Mouse (Mus musculus) cerebellum, adult 11 months (tissue): ENCODE measurements around the gene Nfs1.
A peak's percentile ranks its signal among the peaks of the same experiment; 100 is the strongest.
"Not testable (repeated sequence)": the region's sequence is repeated elsewhere in the genome, so short reads cannot be mapped to it uniquely, and the experiment has no call there.

Experiments
- DNase-seq: peaks from one replicate; pipeline ENCODE4 v3.0.0; 2022

The Nfs1 gene

DNA sequence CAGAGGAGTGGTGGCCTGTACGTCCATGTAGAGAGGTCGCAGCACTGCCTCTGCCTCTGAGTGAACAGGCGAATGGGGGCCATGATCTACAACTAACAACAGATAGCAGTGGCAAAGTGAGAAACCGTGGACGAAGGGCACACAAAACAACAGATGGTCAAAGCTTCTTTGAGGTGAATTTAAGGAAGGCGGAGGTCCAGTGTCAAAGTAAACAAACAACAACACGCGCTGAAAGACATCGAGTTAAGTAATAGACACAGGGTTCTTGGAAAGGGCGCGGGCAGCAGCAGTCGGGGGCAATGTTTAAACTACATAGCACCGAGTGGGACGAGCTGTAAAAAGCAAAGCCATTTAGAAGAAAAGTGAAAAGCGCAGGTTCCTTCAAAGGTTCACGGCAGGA, 619 bp downstream of the Nfs1 start:
- DNase-seq: no peak

GRCm38 (mm10) chr2:156142820-156143219, 1.2 kb downstream of the Nfs1 start:
- DNase-seq: no peak

- DNase-seq: no peak
These were observed 8.3 kb downstream of the Nfs1 start for GRCm38 (mm10) chr2:156135695-156136094.

DNA sequence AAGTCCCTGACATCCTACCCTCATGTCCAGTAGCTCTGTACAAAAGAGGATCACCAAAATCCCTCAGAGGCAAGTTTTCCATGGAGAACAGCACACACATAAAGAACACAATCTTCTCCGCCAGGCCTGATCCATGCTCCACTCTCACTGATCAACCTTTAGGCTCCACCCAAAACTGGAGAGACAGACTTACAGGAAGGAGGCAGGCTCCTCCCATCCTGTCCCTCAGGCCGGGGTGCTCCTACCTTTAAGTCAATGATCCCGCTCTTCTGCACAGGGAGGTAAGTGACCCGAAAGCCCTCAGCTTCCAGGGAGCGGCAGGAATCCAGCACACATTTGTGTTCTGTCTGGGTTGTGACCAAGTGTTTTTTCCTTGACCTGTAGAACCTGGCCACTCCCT, 9.8 kb downstream of the Nfs1 start:
- DNase-seq: no peak

GRCm38 (mm10) chr2:156126992-156127391, 17.0 kb downstream of the Nfs1 start, which contains the start of gene Gm28036:
Gm28036 (minus strand) TSS chr2:156127092.
- DNase-seq: no peak

GRCm38 (mm10) chr2:156123731-156124130, 20.3 kb downstream of the Nfs1 start:
- DNase-seq: no peak

- no peak for DNase-seq
These were observed 24.4 kb downstream of the Nfs1 start for GRCm38 (mm10) chr2:156119566-156119965.

DNA sequence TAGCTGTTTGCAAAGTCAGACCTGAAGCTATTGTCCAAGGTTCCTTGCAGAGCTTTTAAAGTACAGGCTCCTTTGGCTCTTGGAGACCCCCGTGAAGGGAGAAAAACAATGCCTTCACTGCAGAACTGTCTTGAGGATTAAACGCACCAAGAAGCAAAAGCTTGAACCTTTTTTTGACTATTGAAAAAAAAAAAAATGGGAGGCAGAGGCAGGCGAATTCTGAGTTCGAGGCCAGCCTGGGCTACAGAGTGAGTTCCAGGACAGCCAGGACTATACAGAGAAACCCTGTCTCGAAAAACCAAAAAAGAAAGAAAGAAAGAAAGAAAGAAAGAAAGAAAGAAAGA, 31.9 kb downstream of the Nfs1 start:
- DNase-seq: not testable (repeated sequence)

GRCm38 (mm10) chr2:156111358-156112079, 32.5 kb downstream of the Nfs1 start, which contains the start of the genes Cpne1 and Rbm12:
Cpne1 (minus strand) TSS chr2:156111965.
Rbm12 (minus strand) TSS chr2:156111978.
- DNase-seq: peak; percentile 85

- no peak for DNase-seq
These were observed 33.2 kb downstream of the Nfs1 start for GRCm38 (mm10) chr2:156110627-156111357.

DNA sequence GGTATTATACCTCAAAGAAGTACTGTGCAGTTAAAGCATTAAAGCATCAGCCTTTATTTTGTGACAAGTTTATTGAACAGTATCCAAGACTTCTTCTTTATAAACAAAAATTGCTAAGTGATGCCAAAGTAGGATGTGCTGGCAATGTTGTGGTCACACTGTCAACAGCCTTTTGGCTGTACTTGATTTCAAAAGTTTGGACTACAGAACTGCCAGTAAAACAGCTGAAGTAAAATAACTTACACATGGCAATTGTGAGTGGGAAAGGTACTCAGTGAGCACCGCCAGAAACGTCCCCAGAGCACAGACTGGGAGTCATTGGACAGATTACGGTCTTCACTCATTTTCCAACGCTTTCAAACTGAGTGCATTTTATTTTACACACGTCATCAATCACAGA, 52.1 kb downstream of the Nfs1 start:
- DNase-seq: no peak

DNA sequence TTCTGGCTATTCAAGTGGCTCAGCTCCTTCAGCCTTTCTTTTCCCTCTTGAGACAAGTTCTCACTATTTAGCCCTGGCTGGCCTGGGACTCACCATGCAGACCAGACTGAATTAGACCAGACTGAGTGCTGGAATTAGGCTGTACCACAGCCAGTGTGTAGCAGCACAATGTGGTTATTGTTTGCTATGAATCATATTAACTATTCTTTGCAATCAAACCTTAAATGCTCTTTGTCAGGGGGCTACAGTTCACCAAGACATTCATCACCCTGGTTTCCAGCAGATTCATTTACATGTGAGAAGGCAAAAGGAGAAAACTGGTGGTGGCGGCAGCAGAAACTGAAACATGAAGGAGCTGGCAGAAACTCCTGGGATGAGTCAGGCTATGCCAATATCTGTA, 54.2 kb downstream of the Nfs1 start:
- no peak for DNase-seq

- no peak for DNase-seq
These were observed 56.4 kb downstream of the Nfs1 start for GRCm38 (mm10) chr2:156087391-156088110.

- DNase-seq: no peak
These were observed 59.4 kb downstream of the Nfs1 start for GRCm38 (mm10) chr2:156084541-156084940.

- DNase-seq: no peak
These were observed 63.6 kb downstream of the Nfs1 start for GRCm38 (mm10) chr2:156080391-156080790.

- DNase-seq: no peak
These were observed 64.3 kb downstream of the Nfs1 start for GRCm38 (mm10) chr2:156079674-156080073.

- no peak for DNase-seq
These were observed 64.8 kb downstream of the Nfs1 start for GRCm38 (mm10) chr2:156079183-156079560.

- DNase-seq: no peak
These were observed 65.4 kb downstream of the Nfs1 start for GRCm38 (mm10) chr2:156078421-156079182.

DNA sequence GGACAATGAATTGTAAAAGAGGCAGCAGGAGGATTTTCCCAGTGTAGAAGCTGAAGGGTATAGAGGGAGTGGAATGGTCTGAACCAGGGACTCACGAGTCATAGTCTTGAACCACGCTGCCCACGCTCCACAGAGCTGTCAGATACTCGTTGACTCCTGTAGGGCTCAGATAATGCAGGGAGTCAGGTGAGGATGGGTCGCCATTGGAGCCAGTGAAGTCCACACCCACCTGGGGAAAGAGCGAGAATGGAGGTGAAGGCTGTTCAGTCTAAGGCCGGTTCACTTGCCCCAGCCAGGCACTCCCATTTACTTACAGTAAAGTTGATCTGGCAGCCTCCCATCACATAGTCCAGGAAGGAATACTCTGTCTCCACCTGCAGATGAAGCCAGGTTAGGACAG, 66.5 kb downstream of the Nfs1 start:
- no peak for DNase-seq

DNA sequence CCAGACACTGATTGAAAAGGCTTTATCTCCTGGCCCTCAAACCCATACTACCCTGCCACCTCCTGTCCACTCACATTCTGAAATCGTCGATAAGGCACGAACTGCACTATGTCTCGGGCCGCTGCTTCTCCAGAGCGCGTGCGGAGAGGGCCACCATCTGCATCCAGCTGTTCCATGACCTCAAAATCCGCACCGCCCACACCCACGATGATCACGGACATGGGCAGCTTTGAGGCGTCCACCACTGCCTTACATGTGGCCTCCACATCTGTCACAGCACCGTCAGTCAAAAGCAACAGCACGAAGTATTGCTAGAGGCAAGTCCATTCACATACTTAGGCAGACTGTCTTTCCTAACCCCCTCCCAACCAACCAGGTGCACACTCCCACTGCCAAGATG, 70.3 kb downstream of the Nfs1 start:
- no peak for DNase-seq
